Mouse (Mus musculus) hindbrain, embryonic 15.5 days (tissue): ENCODE measurements around the gene Upp1. TPM values are rescaled to one million over a fixed set of nuclear protein-coding genes. Genes with fewer than 3 reads are reported as not detected.

ENCODE experiments used
- polyA plus RNA-seq: library from polyadenylated mRNA; unstranded; fragments of >200 nt; fragmentation: Nextera tagmentation; extraction: Ambion mirVana; gene quantifications from 2 replicates; pipeline ENCODE4 v1.2.1, GENCODE M21; 2015

Upp1 gene
- polyA plus RNA-seq, 1 experiment from 2014 or later, result 3.8 TPM

Other genes with a start within 250 kb of the Upp1 start
- gene Pkd1l1, start 144.8 kb upstream of the Upp1 start, polyA plus RNA-seq, result 0.08 and 0.14 TPM in 2 replicates
- 9.5 and 10.5 TPM in 2 replicates for gene Hus1, start 106.9 kb upstream of the Upp1 start, polyA plus RNA-seq
- 1.8 and 2.7 TPM in 2 replicates for gene Gm11992, start 69.5 kb upstream of the Upp1 start, polyA plus RNA-seq
- gene Sun3, start 69.1 kb upstream of the Upp1 start, polyA plus RNA-seq, result 0.22 and 0.47 TPM in 2 replicates
- 0.03 TPM in 2 replicates for gene Abca13, start 73.8 kb downstream of the Upp1 start, polyA plus RNA-seq